In the genomic region with DNA sequence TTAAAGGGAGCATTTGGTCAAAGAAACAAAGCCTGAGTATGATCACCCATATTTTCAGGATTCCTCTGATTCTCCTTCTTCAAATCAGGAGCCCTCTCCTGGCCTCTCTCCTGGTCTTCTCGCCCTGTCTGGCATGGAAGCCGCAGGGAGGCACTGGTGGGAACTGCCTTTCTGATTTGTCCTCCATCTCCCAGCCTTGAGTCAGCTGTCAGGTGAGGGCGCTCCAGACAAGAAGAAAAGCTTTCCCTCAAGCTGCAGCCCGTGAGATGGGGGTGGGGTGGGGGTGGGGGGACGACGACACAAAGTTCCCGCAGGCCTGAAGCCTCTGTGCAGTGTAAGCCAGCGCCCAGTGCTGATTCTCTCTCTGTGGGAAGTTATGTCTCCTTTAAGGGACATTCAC, we compare ENCODE assay signal across 11 mouse cellular contexts. TPM values are rescaled to one million over a fixed set of nuclear protein-coding genes. Genes with fewer than 3 reads are reported as not detected.
DNase-seq lines count a peak whose midpoint lies in the region; TF ChIP-seq lines count a peak whose summit lies in the region.
"Had no signal": no experiment of that assay in that cellular context is flagged by ENCODE, and none has a peak within 500 bp of the region (broad histone marks: within the 10 kb centered on the region; RNA-seq: fewer than 3 reads in every experiment).

No protein-coding gene starts in this region.

- TF ChIP-seq POLR2A in embryonic fibroblast, embryonic 13.5 days (IDR thresholded peaks at IDR 0.05; ENCODE audit: low read depth, low read length), result no peak

- no peaks in the 10 kb centered on the region for H3K4me1 ChIP-seq in embryonic fibroblast, embryonic 13.5 days (ENCODE audit: control insufficient read depth, insufficient read depth, low read length)
- H3K4me1 ChIP-seq: liver, embryonic 15.5 days had no signal

- peak; percentile 37 to 42 for DNase-seq in cerebellum, postnatal 10 days
- DNase-seq in cerebellum, adult 18-20 months, result no peak
- peak; percentile 30 to 46 for DNase-seq in left cerebral cortex, adult 2 months (ENCODE audit: extremely low spot score in 1 of 2, low spot score in 2 of 2)
- DNase-seq in left cerebral cortex, adult 8-10 months (ENCODE audit: low spot score in 2 of 2), result no peak
- DNase-seq in retina, postnatal 1 day, result peak; percentile 38
- DNase-seq in spleen, postnatal 14 days (ENCODE audit: low spot score in 2 of 2), result no peak
- no peak for DNase-seq in MN1 (ENCODE audit: low spot score)
- DNase-seq: kidney, adult 11 months had no signal

- H3K27ac ChIP-seq in left cerebral cortex, adult 2 months, result no peak overlapping the region
- no peak overlapping the region for H3K27ac ChIP-seq in embryonic fibroblast, embryonic 13.5 days (ENCODE audit: insufficient read depth, low read length)
- H3K27ac ChIP-seq: liver, embryonic 15.5 days had no signal

- no peak overlapping the region for H3K4me3 ChIP-seq in left cerebral cortex, adult 2 months
- no peak overlapping the region for H3K4me3 ChIP-seq in embryonic fibroblast, embryonic 13.5 days (ENCODE audit: insufficient read depth, low read length)
- H3K4me3 ChIP-seq: liver, embryonic 15.5 days; myocyte had no signal

- intact Hi-C loops in left cerebral cortex, adult 2 months (cut with DNase I), result loop anchor here (2.0 to 5.0 kb wide), 3 partner anchors 158 to 773 kb away; no protein-coding TSS in a partner anchor

- TF ChIP-seq CTCF in left cerebral cortex, adult 2 months (IDR thresholded peaks at IDR 0.05), result peak; percentile 30
- TF ChIP-seq CTCF in embryonic fibroblast, embryonic 13.5 days (IDR thresholded peaks at IDR 0.05; ENCODE audit: borderline replicate concordance, insufficient read depth, low read length), result peak; percentile 16; the same call in 1 of the 2 replicates

RNA-seq across cellular contexts. Expression of a gene that starts 24.3 kb away (rescaled TPM):
- total RNA-seq in left cerebral cortex, adult 2 months (2021), result under 1 TPM; 0.38 to 0.65 TPM
- under 1 TPM in 3 of 4 experiments, not detected in 1; 0.17 to 0.35 (median 0.21) TPM for total RNA-seq in left cerebral cortex, adult 8-10 months (2022)
- 21.8 and 33.3 TPM in 2 replicates for polyA plus RNA-seq in embryonic fibroblast, embryonic 13.5 days (2011; ENCODE audit: insufficient read length, low read depth, missing spikeins)

RNA-seq across cellular contexts. Expression of a gene that starts 28.3 kb away (rescaled TPM):
- total RNA-seq in left cerebral cortex, adult 2 months (2021), result under 1 TPM in 1 of 2 experiments, not detected in 1; 0.26 TPM
- total RNA-seq in left cerebral cortex, adult 8-10 months (2022), result under 1 TPM in 1 of 4 experiments, not detected in 3; 0.28 TPM
- 0.40 TPM in 1 of 2 replicates, not detected in the other for polyA plus RNA-seq in embryonic fibroblast, embryonic 13.5 days (2011; ENCODE audit: insufficient read length, low read depth, missing spikeins)

Comparison
In these comparisons a context has a peak if more than half of its experiments do, and no peak if none do; other contexts are left out.
1. DNase-seq: peak in cerebellum, postnatal 10 days (2 of 2), left cerebral cortex, adult 2 months (2 of 2) and retina, postnatal 1 day (single experiment); none in cerebellum, adult 18-20 months (0 of 2), left cerebral cortex, adult 8-10 months (0 of 2), spleen, postnatal 14 days (0 of 2) and MN1 (single experiment).